Comparison of ENCODE assay signal across 23 mouse cellular contexts in genomic region chr16:75820963-75821362, GRCm38 (mm10).
"Had no signal": no experiment of that assay in that cellular context is flagged by ENCODE, and none has a peak within 500 bp of the region (broad histone marks: within the 10 kb centered on the region; RNA-seq: fewer than 3 reads in every experiment).

No protein-coding gene starts in this region.

- H3K4me1 ChIP-seq: limb, embryonic 12.5 days; limb, embryonic 15.5 days; midbrain, embryonic 12.5 days; neural tube, embryonic 12.5 days; neural tube, embryonic 15.5 days had no signal

- H3K27ac ChIP-seq: kidney, postnatal 0 days; limb, embryonic 12.5 days; limb, embryonic 15.5 days; liver, embryonic 14.5 days; macrophage; midbrain, embryonic 12.5 days; neural tube, embryonic 12.5 days; neural tube, embryonic 15.5 days; stomach, postnatal 0 days had no signal

- H3K4me2 ChIP-seq: limb, embryonic 12.5 days; limb, embryonic 15.5 days; liver, embryonic 11.5 days; lung, embryonic 14.5 days; midbrain, embryonic 12.5 days; neural tube, embryonic 12.5 days; neural tube, embryonic 15.5 days had no signal

- H3K4me3 ChIP-seq: limb, embryonic 12.5 days; limb, embryonic 15.5 days; midbrain, embryonic 12.5 days; neural tube, embryonic 12.5 days; neural tube, embryonic 15.5 days had no signal

- H3K36me3 ChIP-seq: limb, embryonic 12.5 days; limb, embryonic 15.5 days; midbrain, embryonic 12.5 days; neural tube, embryonic 12.5 days; neural tube, embryonic 15.5 days had no signal

- DNase-seq: kidney, adult 2 months; kidney, postnatal 25 days; left cerebral cortex, postnatal 4 days; liver, postnatal 0 days; lung, embryonic 14.5 days; right cerebral cortex, adult 18-20 months; right cerebral cortex, postnatal 14 days; right cerebral cortex, postnatal 4 days; thymus, adult 2 months; thymus, postnatal 14 days; thymus, postnatal 4 days had no signal

- H3K9ac ChIP-seq: limb, embryonic 12.5 days; limb, embryonic 15.5 days; liver, embryonic 14.5 days; liver, postnatal 0 days; lung, embryonic 14.5 days; midbrain, embryonic 12.5 days; neural tube, embryonic 12.5 days; neural tube, embryonic 15.5 days had no signal

- H3K9me3 ChIP-seq: limb, embryonic 12.5 days; limb, embryonic 15.5 days; midbrain, embryonic 12.5 days; neural tube, embryonic 12.5 days; neural tube, embryonic 15.5 days had no signal

- ATAC-seq: intestine, embryonic 16.5 days; liver, postnatal 0 days; lung, postnatal 0 days had no signal

- H3K27me3 ChIP-seq: limb, embryonic 12.5 days; limb, embryonic 15.5 days; midbrain, embryonic 12.5 days; neural tube, embryonic 12.5 days; neural tube, embryonic 15.5 days had no signal
